Mouse (Mus musculus) kidney, embryonic 15.5 days (tissue): Measurements from ENCODE around the gene H2-Ob. TPM values are rescaled to one million over a fixed set of nuclear protein-coding genes. Genes with fewer than 3 reads are reported as not detected.
A peak's percentile ranks its signal among the peaks of the same experiment; 100 is the strongest.

Source experiments
- ATAC-seq: fragments of 200-750 bp; cut with Nextera tagmentation; replicated peaks from 2 replicates; pipeline ENCODE4 v1.8.0; 2017; ENCODE audit warnings: moderate TSS enrichment; ENCODE audit not compliant: low FRiP score
- H3K27ac ChIP-seq: fragments of 300-500 bp; sonication (generic); 2 replicates; pipeline ENCODE4 v1.5.1; 2015; ENCODE audit warnings: mild to moderate bottlenecking, inconsistent platforms
- H3K27me3 ChIP-seq: fragments of 300-500 bp; sonication (generic); 2 replicates; pipeline ENCODE4 v1.6.1; 2015; ENCODE audit warnings: inconsistent platforms
- H3K36me3 ChIP-seq: fragments of 300-500 bp; sonication (generic); 2 replicates; pipeline ENCODE4 v1.6.1; 2015; ENCODE audit warnings: inconsistent platforms
- H3K4me1 ChIP-seq: fragments of 300-500 bp; sonication (generic); 2 replicates; pipeline ENCODE4 v1.6.1; 2015; ENCODE audit warnings: inconsistent platforms
- H3K4me2 ChIP-seq: fragments of 300-500 bp; sonication (generic); 2 replicates; pipeline ENCODE4 v1.6.1; 2015; ENCODE audit warnings: moderate library complexity, mild to moderate bottlenecking, inconsistent platforms
- H3K4me3 ChIP-seq: fragments of 300-500 bp; sonication (generic); replicated peaks from 2 replicates; pipeline ENCODE4 v1.5.1; 2015; ENCODE audit warnings: mild to moderate bottlenecking, inconsistent platforms
- H3K9ac ChIP-seq: fragments of 300-500 bp; sonication (generic); 2 replicates; pipeline ENCODE4 v1.6.1; 2015; ENCODE audit warnings: mild to moderate bottlenecking, inconsistent platforms
- H3K9me3 ChIP-seq: fragments of 300-500 bp; sonication (generic); replicated peaks from 2 replicates; pipeline ENCODE4 v1.6.1; 2016; ENCODE audit warnings: inconsistent platforms
- WGBS: fragments of 180-500 bp; shearing (Covaris S2); methylation state at CpG from one replicate; pipeline ENCODE4 v1.1.7; 2015; ENCODE audit warnings: mixed read lengths; 5-methylcytosine and 5-hydroxymethylcytosine counted together
- polyA plus RNA-seq: library from polyadenylated mRNA; unstranded; fragments of >200 nt; fragmentation: Nextera tagmentation; extraction: Ambion mirVana; gene quantifications from 2 replicates; pipeline ENCODE4 v1.2.1, GENCODE M21; 2015

Gene H2-Ob
- polyA plus RNA-seq, 1 experiment from 2014 or later, result 0.13 TPM

DNA sequence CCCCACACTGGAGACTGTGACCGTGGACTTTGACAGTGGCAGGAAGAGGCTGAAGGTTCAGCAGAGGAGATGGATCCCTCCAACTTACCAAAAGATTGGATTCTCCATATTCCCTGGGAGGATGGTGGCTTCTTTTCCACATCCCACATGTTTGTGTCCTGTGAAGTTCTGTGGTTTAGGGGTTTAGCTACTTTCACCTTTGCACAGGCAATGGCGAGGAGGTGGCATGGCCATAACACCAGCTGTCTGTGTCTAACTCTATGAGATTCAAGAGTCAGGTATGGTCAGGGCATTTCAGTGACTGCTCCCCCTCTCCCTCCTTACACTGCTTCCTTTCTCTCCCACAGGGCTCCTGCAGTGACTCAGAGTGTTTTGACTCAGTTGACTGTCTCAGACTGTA is 30.0 kb downstream of the H2-Ob start:
- Histone ChIP-seq H3K9ac (no peak overlapping the region), H3K9me3 (no peaks in the 10 kb centered on the region), H3K4me2 (no peak overlapping the region), H3K4me3 (no peak overlapping the region), H3K36me3 (no peaks in the 10 kb centered on the region), H3K27me3 (peaks cover 22% of the 10 kb centered on the region), H3K4me1 (peaks cover 16% of the 10 kb centered on the region), H3K27ac (no peak overlapping the region)
- ATAC-seq, result no peak
- 87% methylated on average over 2 of the region's 2 CpGs for WGBS

DNA sequence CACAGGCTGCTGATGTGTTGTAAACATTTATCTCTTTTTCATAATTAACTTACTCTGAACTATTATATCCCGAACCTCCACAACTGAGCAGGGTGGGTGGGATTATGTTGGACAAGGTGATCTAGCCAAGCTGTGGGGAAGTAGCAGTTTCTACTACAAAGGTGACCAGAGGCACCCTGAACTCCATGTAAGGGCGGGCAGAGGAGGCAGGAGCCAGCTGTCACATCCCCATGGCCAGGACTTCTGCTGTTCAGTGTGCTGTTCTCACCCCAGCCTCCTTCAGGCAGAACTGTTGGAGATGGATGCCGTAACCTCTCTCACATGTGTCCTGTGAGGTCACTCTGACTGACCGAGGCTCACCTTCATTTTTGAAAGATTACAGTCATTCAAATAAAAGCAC is 31.1 kb downstream of the H2-Ob start:
- WGBS, result 75% methylated on average over 4 of the region's 4 CpGs
- no peak for ATAC-seq

DNA sequence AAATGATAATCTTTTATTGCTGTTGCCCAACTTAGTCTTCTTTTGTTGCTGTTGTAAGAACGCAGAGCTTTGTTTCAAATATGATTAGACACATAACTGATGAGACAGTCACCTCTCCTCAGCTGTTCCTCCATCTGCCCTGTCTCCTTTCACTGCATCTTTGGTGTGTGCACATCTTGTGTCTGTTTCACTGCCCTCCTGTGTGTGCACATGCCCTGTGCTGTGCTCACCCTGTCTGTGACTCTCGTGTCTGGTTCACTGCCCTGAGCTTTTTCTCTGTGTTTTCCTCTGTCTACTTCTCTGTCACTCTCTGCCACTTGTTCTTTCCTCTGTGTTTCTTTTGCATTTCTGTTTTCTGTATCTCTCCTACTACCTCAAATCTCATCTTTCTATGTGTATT is 31.5 kb downstream of the H2-Ob start:
- 80% methylated on average over 2 of the region's 2 CpGs for WGBS
- H3K4me3 ChIP-seq, result no peak overlapping the region
- H3K27ac ChIP-seq, result no peak overlapping the region
- no peak overlapping the region for H3K4me2 ChIP-seq
- peaks cover 13% of the 10 kb centered on the region; the same call in 1 of the 2 replicates for H3K27me3 ChIP-seq
- no peaks in the 10 kb centered on the region for H3K36me3 ChIP-seq
- no peak overlapping the region for H3K9ac ChIP-seq
- no peaks in the 10 kb centered on the region for H3K9me3 ChIP-seq
- ATAC-seq, result no peak
- H3K4me1 ChIP-seq, result peaks cover 3% of the 10 kb centered on the region

More for the DNA sequence above, 31.1 kb downstream of the H2-Ob start:
- Histone ChIP-seq H3K27me3 (peaks cover 17% of the 10 kb centered on the region; the same call in 1 of the 2 replicates), H3K4me3 (no peak overlapping the region), H3K4me2 (no peak overlapping the region), H3K9ac (no peak overlapping the region), H3K4me1 (peaks cover 7% of the 10 kb centered on the region), H3K9me3 (no peaks in the 10 kb centered on the region), H3K27ac (no peak overlapping the region), H3K36me3 (no peaks in the 10 kb centered on the region)

DNA sequence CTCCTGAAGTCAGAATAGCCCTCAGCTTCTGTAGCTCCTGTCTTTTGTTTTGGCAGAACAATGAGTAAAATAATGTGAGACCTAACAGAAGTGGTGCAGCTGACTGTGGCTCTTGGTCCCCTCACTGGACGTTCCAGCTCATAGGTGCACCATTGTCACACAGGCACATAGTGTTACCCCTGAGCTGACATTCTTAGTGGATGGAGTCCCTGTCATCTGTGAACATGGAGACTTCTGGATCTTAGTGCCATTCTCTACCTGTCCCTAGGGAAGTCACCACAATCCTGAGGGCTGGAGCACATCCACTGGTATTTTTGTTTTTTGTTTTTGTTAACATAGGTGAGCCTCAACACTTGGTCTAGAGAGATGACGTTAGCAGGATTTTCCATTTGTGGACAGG is 32.2 kb downstream of the H2-Ob start:
- ATAC-seq, result no peak
- no peaks in the 10 kb centered on the region for H3K4me1 ChIP-seq

DNA sequence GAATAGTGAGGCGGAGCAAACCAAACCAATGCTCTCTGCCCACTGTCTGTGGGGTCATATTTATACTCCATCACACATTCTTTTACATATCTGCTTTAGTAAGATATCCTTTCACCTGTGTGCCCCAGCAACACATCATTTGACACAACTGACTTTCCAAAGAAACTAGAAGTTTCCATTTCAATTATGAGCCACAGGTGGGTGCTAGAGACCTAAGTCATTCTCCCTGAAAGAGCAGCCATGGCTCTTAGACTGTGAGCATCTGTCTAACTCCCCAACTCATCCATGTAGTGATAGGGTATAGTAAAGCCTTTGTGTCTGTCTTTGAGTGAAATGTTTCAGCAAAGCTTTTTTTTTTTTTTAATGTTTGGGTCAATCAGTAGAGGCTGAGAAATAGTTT is 33.4 kb downstream of the H2-Ob start:
- no peak overlapping the region for H3K4me3 ChIP-seq
- no peak overlapping the region for H3K27ac ChIP-seq
- 96% methylated on average over 1 of the region's 1 CpGs for WGBS
- H3K9ac ChIP-seq, result no peak overlapping the region
- no peaks in the 10 kb centered on the region for H3K36me3 ChIP-seq
- H3K27me3 ChIP-seq, result peaks cover 7% of the 10 kb centered on the region; the same call in 1 of the 2 replicates
- no peak overlapping the region for H3K4me2 ChIP-seq
- no peaks in the 10 kb centered on the region for H3K4me1 ChIP-seq
- no peak for ATAC-seq
- no peaks in the 10 kb centered on the region; the same call in 1 of the 2 replicates for H3K9me3 ChIP-seq

More for the DNA sequence above, 32.2 kb downstream of the H2-Ob start:
- Histone ChIP-seq H3K9ac (no peak overlapping the region), H3K4me2 (no peak overlapping the region), H3K9me3 (no peaks in the 10 kb centered on the region), H3K27me3 (peaks cover 9% of the 10 kb centered on the region; the same call in 1 of the 2 replicates), H3K4me3 (no peak overlapping the region), H3K27ac (no peak overlapping the region), H3K36me3 (no peaks in the 10 kb centered on the region)
- 82% methylated on average over 2 of the region's 2 CpGs for WGBS

DNA sequence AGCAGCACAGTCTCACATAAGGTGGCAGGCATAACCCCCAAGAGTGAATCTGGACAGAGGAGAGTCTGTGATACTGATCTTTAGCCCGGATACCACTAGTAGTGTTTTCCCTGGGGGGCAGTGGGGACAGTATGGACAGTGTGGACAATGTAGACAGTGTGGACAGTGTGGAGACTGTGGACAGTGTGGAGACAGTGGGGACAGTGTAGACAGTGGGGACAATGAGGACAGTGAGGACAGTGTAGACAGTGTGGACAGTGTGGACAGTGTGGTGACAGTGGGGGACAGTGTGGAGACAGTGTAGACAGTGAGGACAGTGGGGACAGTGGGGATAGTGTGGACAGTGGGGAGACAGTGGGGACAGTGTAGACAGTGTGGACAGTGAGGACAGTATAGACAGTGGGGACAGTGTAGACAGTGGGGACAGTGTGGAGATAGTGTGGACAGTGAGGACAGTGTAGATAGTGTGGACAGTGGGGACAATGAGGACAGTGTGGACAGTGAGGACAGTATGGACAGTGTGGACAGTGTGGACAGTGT is 41.9 kb downstream of the H2-Ob start:
- no peak overlapping the region for H3K4me2 ChIP-seq
- H3K9ac ChIP-seq, result no peak overlapping the region
- 71% methylated on average over 1 of the region's 1 CpGs for WGBS
- no peak overlapping the region for H3K27ac ChIP-seq
- ATAC-seq, result no peak
- no peaks in the 10 kb centered on the region for H3K36me3 ChIP-seq
- H3K9me3 ChIP-seq, result no peaks in the 10 kb centered on the region; the same call in 1 of the 2 replicates
- no peaks in the 10 kb centered on the region for H3K4me1 ChIP-seq
- 0 out of 2 replicates have a peak, but pooled peaks cover 3% of the 10 kb centered on the region for H3K27me3 ChIP-seq
- H3K4me3 ChIP-seq, result no peak overlapping the region

DNA sequence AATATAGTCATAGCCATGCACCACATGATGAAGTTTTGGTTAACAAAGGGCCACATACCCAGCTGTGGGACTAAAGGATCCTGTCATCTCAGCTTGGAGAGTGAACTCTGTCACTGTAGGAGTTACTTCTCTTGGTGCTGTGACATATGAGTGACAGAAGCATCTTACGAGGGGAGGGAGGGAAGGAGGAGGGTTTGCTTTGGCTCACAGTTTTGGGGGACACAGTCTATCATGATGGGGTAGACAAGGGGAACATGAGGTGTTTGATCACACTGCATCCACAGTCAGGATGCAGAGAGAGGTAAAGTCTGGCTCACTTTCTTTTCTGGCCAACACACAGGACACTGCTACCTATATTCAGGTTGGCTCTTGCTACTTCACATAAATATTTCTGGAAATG is 43.1 kb downstream of the H2-Ob start:
- WGBS, result 62% methylated on average over 1 of the region's 1 CpGs
- no peak overlapping the region for H3K4me2 ChIP-seq
- H3K9ac ChIP-seq, result no peak overlapping the region
- H3K27me3 ChIP-seq, result 0 out of 2 replicates have a peak, but pooled peaks cover 3% of the 10 kb centered on the region
- H3K27ac ChIP-seq, result no peak overlapping the region
- H3K36me3 ChIP-seq, result no peaks in the 10 kb centered on the region
- no peaks in the 10 kb centered on the region; the same call in 1 of the 2 replicates for H3K9me3 ChIP-seq
- ATAC-seq, result no peak
- no peaks in the 10 kb centered on the region for H3K4me1 ChIP-seq
- H3K4me3 ChIP-seq, result no peak overlapping the region

DNA sequence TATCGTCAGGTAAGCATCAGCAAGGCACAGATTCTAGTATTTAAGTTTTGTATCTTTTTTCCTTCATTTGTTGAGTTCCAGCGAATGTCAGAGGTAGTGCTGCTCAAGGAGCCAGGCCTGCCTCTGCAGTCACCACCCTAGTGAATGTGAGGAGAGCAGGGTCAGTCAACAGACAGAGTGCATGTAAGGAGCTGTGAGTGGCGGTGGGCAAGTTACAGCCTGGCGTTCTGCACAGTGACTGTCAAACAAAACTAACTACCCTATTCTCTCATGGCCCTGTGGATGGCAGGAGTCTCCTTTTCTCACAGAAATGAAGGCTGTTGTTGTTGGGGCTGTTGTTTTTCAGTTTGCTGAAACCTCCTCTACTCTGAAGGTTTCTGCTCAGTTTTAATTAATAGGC is 46.7 kb downstream of the H2-Ob start:
- H3K27ac ChIP-seq, result no peak overlapping the region
- 73% methylated on average over 4 of the region's 4 CpGs for WGBS
- no peak overlapping the region for H3K4me2 ChIP-seq
- H3K9me3 ChIP-seq, result no peaks in the 10 kb centered on the region
- ATAC-seq, result no peak
- no peaks in the 10 kb centered on the region for H3K4me1 ChIP-seq
- H3K36me3 ChIP-seq, result no peaks in the 10 kb centered on the region
- no peak overlapping the region for H3K4me3 ChIP-seq
- H3K27me3 ChIP-seq, result 0 out of 2 replicates have a peak, but pooled peaks cover 3% of the 10 kb centered on the region
- H3K9ac ChIP-seq, result no peak overlapping the region

DNA sequence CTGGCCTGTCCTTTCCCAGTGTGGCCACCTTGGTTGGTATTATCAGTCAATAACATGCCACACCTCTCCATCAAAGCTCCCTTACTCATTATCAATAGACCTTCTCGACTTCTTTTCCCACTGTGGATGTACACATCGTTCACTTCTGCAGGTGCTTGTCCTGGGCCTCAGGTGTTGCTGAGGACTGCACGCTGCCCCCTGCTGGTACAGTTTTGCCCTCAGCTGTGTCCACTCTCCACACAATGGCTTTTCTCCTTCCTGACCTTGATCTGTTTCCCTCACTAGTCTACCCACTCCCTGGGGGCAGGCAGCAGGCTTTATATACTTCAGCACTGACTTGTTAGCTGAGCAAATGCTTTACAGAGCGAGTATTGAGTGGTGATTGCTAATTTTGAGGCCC is 47.1 kb downstream of the H2-Ob start:
- no peak overlapping the region for H3K4me2 ChIP-seq
- H3K9me3 ChIP-seq, result no peaks in the 10 kb centered on the region
- no peaks in the 10 kb centered on the region for H3K36me3 ChIP-seq
- ATAC-seq, result no peak
- no peak overlapping the region for H3K27ac ChIP-seq
- no peak overlapping the region for H3K9ac ChIP-seq
- no peaks in the 10 kb centered on the region for H3K4me1 ChIP-seq
- no peak overlapping the region for H3K4me3 ChIP-seq
- WGBS, result 37% methylated on average over 4 of the region's 4 CpGs
- H3K27me3 ChIP-seq, result 0 out of 2 replicates have a peak, but pooled peaks cover 3% of the 10 kb centered on the region

DNA sequence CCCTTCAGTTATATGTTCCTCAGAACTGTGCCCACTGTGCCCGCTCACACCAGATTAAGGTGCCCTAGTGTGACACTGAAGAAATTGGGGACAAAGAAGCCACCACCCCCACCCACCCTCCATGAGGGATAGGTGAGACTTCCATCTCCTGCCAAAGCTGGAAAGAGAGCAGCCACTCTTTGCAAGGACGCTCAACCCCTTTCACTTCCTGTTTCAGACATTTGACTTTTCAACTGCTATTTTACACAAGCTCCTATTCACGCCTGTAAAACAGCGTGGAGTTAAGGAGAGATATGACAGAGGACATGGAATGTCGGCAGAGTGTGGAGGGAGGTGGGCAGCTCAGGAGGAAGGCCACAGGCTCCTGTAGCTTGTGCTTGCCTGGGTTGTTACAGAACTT is 47.8 kb downstream of the H2-Ob start:
- Histone ChIP-seq H3K4me1 (no peaks in the 10 kb centered on the region), H3K9ac (no peak overlapping the region), H3K4me3 (no peak overlapping the region), H3K27ac (no peak overlapping the region), H3K9me3 (no peaks in the 10 kb centered on the region), H3K27me3 (0 out of 2 replicates have a peak, but pooled peaks cover 3% of the 10 kb centered on the region), H3K4me2 (no peak overlapping the region), H3K36me3 (no peaks in the 10 kb centered on the region)
- WGBS, result 75% methylated on average over 5 of the region's 5 CpGs
- no peak for ATAC-seq

DNA sequence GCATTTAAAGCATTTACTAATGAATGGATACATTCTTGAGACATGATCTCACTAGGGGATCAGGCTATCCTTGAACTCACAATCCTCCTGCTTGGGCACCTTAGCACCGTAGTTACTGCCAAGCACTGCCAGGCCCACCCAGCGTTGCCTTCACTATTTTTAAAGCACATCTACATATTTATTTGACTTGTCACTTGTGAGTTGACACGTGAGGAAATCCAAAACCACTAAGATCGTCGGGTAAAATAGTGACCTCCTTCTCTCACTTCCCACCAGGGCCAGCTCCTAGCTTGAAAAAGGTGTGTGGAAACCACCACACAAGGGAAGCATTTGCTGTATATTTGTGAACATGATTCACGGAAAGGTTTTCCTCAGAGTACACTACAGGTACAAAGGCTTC is 48.3 kb downstream of the H2-Ob start:
- Histone ChIP-seq H3K27me3 (0 out of 2 replicates have a peak, but pooled peaks cover 3% of the 10 kb centered on the region), H3K9ac (no peak overlapping the region), H3K4me2 (no peak overlapping the region), H3K4me3 (no peak overlapping the region), H3K27ac (no peak overlapping the region), H3K36me3 (no peaks in the 10 kb centered on the region), H3K9me3 (no peaks in the 10 kb centered on the region), H3K4me1 (no peaks in the 10 kb centered on the region)
- WGBS, result 59% methylated on average over 6 of the region's 6 CpGs
- ATAC-seq, result no peak

DNA sequence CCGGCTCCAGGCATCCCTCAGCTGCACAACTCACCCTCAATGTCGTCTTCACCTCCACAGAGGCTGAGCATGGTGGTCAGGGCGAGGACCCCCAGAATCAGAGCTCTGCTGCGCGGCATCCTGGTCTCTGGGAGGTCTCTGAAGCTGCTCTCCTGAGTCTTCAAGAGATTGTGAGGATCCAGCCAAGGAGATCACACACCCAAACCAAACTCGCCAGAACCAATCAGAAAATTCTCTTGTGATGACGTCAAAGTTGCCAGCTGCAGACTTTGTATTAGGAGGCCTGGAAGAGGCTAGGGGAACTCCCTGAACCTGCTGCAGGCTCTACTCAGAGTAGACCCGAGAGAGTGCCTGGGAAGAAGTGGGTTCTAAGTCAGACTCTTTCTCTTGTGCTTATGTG is 48.9 kb downstream of the H2-Ob start, which contains the start of gene H2-Aa:
Gene H2-Aa (minus strand): TSS at position 176 of the 400 bp plus-strand sequence.
- 13% methylated on average over 8 of the region's 8 CpGs for WGBS
- Histone ChIP-seq H3K4me2 (no peak within 1 kb of the TSS), H3K27me3 (0 out of 2 replicates have a peak, but pooled peaks cover 3% of the 10 kb centered on the region), H3K9ac (no peak within 1 kb of the TSS), H3K9me3 (no peaks in the 10 kb centered on the region), H3K27ac (no peak within 1 kb of the TSS), H3K36me3 (no peaks in the 10 kb centered on the region), H3K4me3 (no peak within 1 kb of the TSS), H3K4me1 (no peaks in the 10 kb centered on the region)
- peak; percentile 78 for ATAC-seq

DNA sequence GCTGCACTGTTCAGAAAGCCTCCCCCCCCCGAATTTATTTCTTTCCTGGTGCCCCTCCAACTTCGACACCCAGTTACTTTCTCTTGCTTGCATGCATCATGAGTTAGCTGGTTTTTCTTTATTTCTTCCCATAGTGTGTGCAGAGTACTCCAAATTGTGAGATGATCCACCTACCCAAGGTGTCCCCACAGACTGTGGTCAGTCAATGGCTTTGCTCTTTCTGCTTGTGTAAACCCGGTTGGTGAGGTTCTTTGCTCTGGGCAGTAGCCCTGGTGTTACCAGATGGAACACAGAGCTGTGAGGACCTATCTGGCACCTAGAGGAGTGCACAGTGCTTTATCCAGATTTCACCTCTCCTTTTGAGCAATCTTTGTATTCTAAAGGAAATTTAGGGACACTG is 49.4 kb downstream of the H2-Ob start:
- Histone ChIP-seq H3K4me1 (no peaks in the 10 kb centered on the region), H3K27ac (no peak overlapping the region), H3K9ac (no peak overlapping the region), H3K9me3 (no peaks in the 10 kb centered on the region), H3K4me2 (no peak overlapping the region), H3K36me3 (no peaks in the 10 kb centered on the region), H3K27me3 (0 out of 2 replicates have a peak, but pooled peaks cover under 1% of the 10 kb centered on the region), H3K4me3 (no peak overlapping the region)
- 66% methylated on average over 3 of the region's 3 CpGs for WGBS
- ATAC-seq, result no peak
